21 mouse cellular contexts compared by ENCODE assay signal in genomic region chr7:46676808-46677360, GRCm38 (mm10). TPM values are rescaled to one million over a fixed set of nuclear protein-coding genes. Genes with fewer than 3 reads are reported as not detected.
DNase-seq lines count a peak whose midpoint lies in the region; ATAC-seq lines count a peak whose summit lies in the region.
"Had no signal": no experiment of that assay in that cellular context is flagged by ENCODE, and none has a peak within 500 bp of the region (broad histone marks: within the 10 kb centered on the region; RNA-seq: fewer than 3 reads in every experiment).

No protein-coding gene starts in this region.

- 50% methylated on average over 5 of the region's 5 CpGs for WGBS in hindbrain, embryonic 15.5 days
- WGBS in hindbrain, embryonic 14.5 days: 63% methylated on average over 5 of the region's 5 CpGs
- 54% methylated on average over 5 of the region's 5 CpGs for WGBS in neural tube, embryonic 13.5 days
- 61% methylated on average over 5 of the region's 5 CpGs for WGBS in heart, embryonic 10.5 days

- no peak overlapping the region for H3K9ac ChIP-seq in hindbrain, embryonic 15.5 days
- no peak overlapping the region for H3K9ac ChIP-seq in hindbrain, embryonic 14.5 days
- H3K9ac ChIP-seq in neural tube, embryonic 13.5 days: no peak overlapping the region
- H3K9ac ChIP-seq: forebrain, embryonic 12.5 days; heart, embryonic 12.5 days; intestine, embryonic 15.5 days; limb, embryonic 13.5 days; liver, embryonic 14.5 days had no signal

- H3K27me3 ChIP-seq in hindbrain, embryonic 15.5 days: no peaks in the 10 kb centered on the region
- no peaks in the 10 kb centered on the region for H3K27me3 ChIP-seq in hindbrain, embryonic 14.5 days (ENCODE audit: control insufficient read depth, insufficient read depth, low read length)
- no peaks in the 10 kb centered on the region for H3K27me3 ChIP-seq in neural tube, embryonic 13.5 days
- H3K27me3 ChIP-seq in heart, embryonic 10.5 days (ENCODE audit: insufficient read depth, poor library complexity, severe bottlenecking): no peaks in the 10 kb centered on the region
- H3K27me3 ChIP-seq: forebrain, embryonic 12.5 days; intestine, embryonic 15.5 days; limb, embryonic 13.5 days; Patski had no signal

- DNase-seq in hindbrain, embryonic 14.5 days (ENCODE audit: low spot score): no peak
- no peak for DNase-seq in neural tube, embryonic 10.5 days (ENCODE audit: extremely low spot score, low spot score)
- peak; percentile 79 for DNase-seq in cerebellum, adult 9-11 months
- DNase-seq in heart, embryonic 10.5 days (ENCODE audit: low spot score): no peak
- no peak for DNase-seq in right cerebral cortex, postnatal 36 days (ENCODE audit: low spot score in 2 of 2)
- DNase-seq in frontal cortex, adult 2 months (ENCODE audit: extremely low spot score in 1 of 2, low spot score in 1 of 2): no peak
- DNase-seq: adrenal gland, postnatal 36 days; gastrocnemius, postnatal 25 days; kidney, postnatal 25 days; layer of hippocampus, adult 9-11 months had no signal

- H3K36me3 ChIP-seq in hindbrain, embryonic 15.5 days: no peaks in the 10 kb centered on the region
- no peaks in the 10 kb centered on the region for H3K36me3 ChIP-seq in hindbrain, embryonic 14.5 days (replicated peaks; ENCODE audit: control insufficient read depth, insufficient read depth)
- H3K36me3 ChIP-seq in neural tube, embryonic 13.5 days: no peaks in the 10 kb centered on the region
- no peaks in the 10 kb centered on the region for H3K36me3 ChIP-seq in heart, embryonic 10.5 days
- H3K36me3 ChIP-seq: forebrain, embryonic 12.5 days; heart, embryonic 12.5 days; intestine, embryonic 15.5 days; limb, embryonic 13.5 days had no signal

- H3K27ac ChIP-seq in hindbrain, embryonic 15.5 days (replicated peaks): 0 out of 2 replicates have a peak overlapping the region, but pooled peaks have one; percentile 26
- no peak overlapping the region for H3K27ac ChIP-seq in hindbrain, embryonic 14.5 days
- H3K27ac ChIP-seq in neural tube, embryonic 13.5 days (replicated peaks): no peak overlapping the region; the same call in 1 of the 2 replicates
- H3K27ac ChIP-seq in heart, embryonic 10.5 days: no peak overlapping the region
- H3K27ac ChIP-seq: forebrain, embryonic 12.5 days; intestine, embryonic 15.5 days; limb, embryonic 13.5 days; liver, embryonic 14.5 days had no signal

- no peak overlapping the region for H3K4me2 ChIP-seq in hindbrain, embryonic 15.5 days
- H3K4me2 ChIP-seq in hindbrain, embryonic 14.5 days (replicated peaks): no peak overlapping the region
- no peak overlapping the region for H3K4me2 ChIP-seq in neural tube, embryonic 13.5 days
- H3K4me2 ChIP-seq: forebrain, embryonic 12.5 days; heart, embryonic 12.5 days; intestine, embryonic 15.5 days; limb, embryonic 13.5 days had no signal

- H3K4me3 ChIP-seq in hindbrain, embryonic 15.5 days: no peak overlapping the region
- no peak overlapping the region for H3K4me3 ChIP-seq in hindbrain, embryonic 14.5 days (replicated peaks; ENCODE audit: low read length)
- no peak overlapping the region for H3K4me3 ChIP-seq in neural tube, embryonic 13.5 days
- H3K4me3 ChIP-seq in heart, embryonic 10.5 days: no peak overlapping the region
- H3K4me3 ChIP-seq: forebrain, embryonic 12.5 days; heart, embryonic 12.5 days; intestine, embryonic 15.5 days; limb, embryonic 13.5 days had no signal

- H3K4me1 ChIP-seq in hindbrain, embryonic 15.5 days (replicated peaks): 0 out of 2 replicates have a peak, but pooled peaks cover 3% of the 10 kb centered on the region
- no peaks in the 10 kb centered on the region for H3K4me1 ChIP-seq in hindbrain, embryonic 14.5 days (replicated peaks; ENCODE audit: control insufficient read depth, insufficient read depth, low read length)
- H3K4me1 ChIP-seq in neural tube, embryonic 13.5 days (replicated peaks): 0 out of 2 replicates have a peak, but pooled peaks cover 10% of the 10 kb centered on the region
- peaks cover 7% of the 10 kb centered on the region; the same call in 1 of the 2 replicates for H3K4me1 ChIP-seq in heart, embryonic 10.5 days
- H3K4me1 ChIP-seq: forebrain, embryonic 12.5 days had no signal

- H3K9me3 ChIP-seq in hindbrain, embryonic 15.5 days: no peaks in the 10 kb centered on the region
- H3K9me3 ChIP-seq in hindbrain, embryonic 14.5 days (ENCODE audit: control insufficient read depth, low read length): no peaks in the 10 kb centered on the region
- no peaks in the 10 kb centered on the region for H3K9me3 ChIP-seq in neural tube, embryonic 13.5 days
- no peaks in the 10 kb centered on the region for H3K9me3 ChIP-seq in heart, embryonic 10.5 days
- H3K9me3 ChIP-seq: forebrain, embryonic 12.5 days; heart, embryonic 12.5 days; intestine, embryonic 15.5 days; limb, embryonic 13.5 days had no signal

- ATAC-seq in hindbrain, embryonic 15.5 days (ENCODE audit: low FRiP score, low read depth): peak; percentile 61
- no peak for ATAC-seq in hindbrain, embryonic 14.5 days (ENCODE audit: low FRiP score)
- ATAC-seq in neural tube, embryonic 13.5 days (ENCODE audit: low read depth): peak; percentile 43
- ATAC-seq: activated CD4-positive, CD25-positive, alpha-beta regulatory T cell, adult 4 months; intestine, embryonic 15.5 days; Patski had no signal

RNA-seq across cellular contexts. Expression of gene Tph1, which starts 4.5 kb away (rescaled TPM):
- 0.39 and 0.46 TPM in 2 replicates for polyA plus RNA-seq in hindbrain, embryonic 15.5 days (2015; fragmentation: Nextera tagmentation; extraction: Ambion mirVana)
- polyA plus RNA-seq in hindbrain, embryonic 14.5 days (2014; fragmentation: Nextera tagmentation; extraction: Ambion mirVana): 0.19 and 0.70 TPM in 2 replicates
- polyA plus RNA-seq in neural tube, embryonic 13.5 days (2015; fragmentation: Nextera tagmentation; extraction: Ambion mirVana): 0.60 and 0.83 TPM in 2 replicates
- 0.19 TPM in 1 of 2 replicates, not detected in the other for polyA plus RNA-seq in heart, embryonic 10.5 days (2016; fragmentation: Nextera tagmentation; extraction: Ambion mirVana)
- polyA plus RNA-seq in frontal cortex, adult 2 months (2012; rRNA removed): 0.27 and 0.34 TPM in 2 replicates
- polyA plus RNA-seq: heart, embryonic 12.5 days; liver, embryonic 14.5 days; Patski had no signal

RNA-seq across cellular contexts. Expression of gene Saal1, which starts 33.6 kb away (rescaled TPM):
- 16.1 and 16.8 TPM in 2 replicates for polyA plus RNA-seq in hindbrain, embryonic 15.5 days (2015; fragmentation: Nextera tagmentation; extraction: Ambion mirVana)
- 16.6 and 16.8 TPM in 2 replicates for polyA plus RNA-seq in hindbrain, embryonic 14.5 days (2014; fragmentation: Nextera tagmentation; extraction: Ambion mirVana)
- polyA plus RNA-seq in neural tube, embryonic 13.5 days (2015; fragmentation: Nextera tagmentation; extraction: Ambion mirVana): 14.8 and 15.2 TPM in 2 replicates
- polyA plus RNA-seq in heart, embryonic 10.5 days (2016; fragmentation: Nextera tagmentation; extraction: Ambion mirVana): 18.7 and 26.4 TPM in 2 replicates
- 8.1 and 9.1 TPM in 2 replicates for polyA plus RNA-seq in frontal cortex, adult 2 months (2012; rRNA removed)

RNA-seq across cellular contexts. Expression of gene Sergef, which starts 37.3 kb away (rescaled TPM):
- 42.1 and 43.8 TPM in 2 replicates for polyA plus RNA-seq in hindbrain, embryonic 15.5 days (2015; fragmentation: Nextera tagmentation; extraction: Ambion mirVana)
- 41.1 and 44.1 TPM in 2 replicates for polyA plus RNA-seq in hindbrain, embryonic 14.5 days (2014; fragmentation: Nextera tagmentation; extraction: Ambion mirVana)
- 30.7 and 34.0 TPM in 2 replicates for polyA plus RNA-seq in neural tube, embryonic 13.5 days (2015; fragmentation: Nextera tagmentation; extraction: Ambion mirVana)
- polyA plus RNA-seq in heart, embryonic 10.5 days (2016; fragmentation: Nextera tagmentation; extraction: Ambion mirVana): 12.0 and 12.5 TPM in 2 replicates
- polyA plus RNA-seq in frontal cortex, adult 2 months (2012; rRNA removed): 48.0 and 50.4 TPM in 2 replicates

RNA-seq across cellular contexts. Expression of gene Saa3, which starts 38.6 kb away (rescaled TPM):
- 0.26 and 0.43 TPM in 2 replicates for polyA plus RNA-seq in hindbrain, embryonic 15.5 days (2015; fragmentation: Nextera tagmentation; extraction: Ambion mirVana)
- polyA plus RNA-seq in hindbrain, embryonic 14.5 days (2014; fragmentation: Nextera tagmentation; extraction: Ambion mirVana): 0.08 TPM in 1 of 2 replicates, not detected in the other
- polyA plus RNA-seq in neural tube, embryonic 13.5 days (2015; fragmentation: Nextera tagmentation; extraction: Ambion mirVana): 0.21 and 1.3 TPM in 2 replicates
- polyA plus RNA-seq in heart, embryonic 10.5 days (2016; fragmentation: Nextera tagmentation; extraction: Ambion mirVana): 0.21 TPM in 1 of 2 replicates, not detected in the other
- not detected in 2 replicates for polyA plus RNA-seq in frontal cortex, adult 2 months (2012; rRNA removed)
- polyA plus RNA-seq: activated CD4-positive, CD25-positive, alpha-beta regulatory T cell, adult 4 months; forebrain, embryonic 12.5 days had no signal

RNA-seq across cellular contexts. Expression of gene Saa4, which starts 55.5 kb away (rescaled TPM):
- not detected in 2 replicates for polyA plus RNA-seq in hindbrain, embryonic 15.5 days (2015; fragmentation: Nextera tagmentation; extraction: Ambion mirVana)
- polyA plus RNA-seq in hindbrain, embryonic 14.5 days (2014; fragmentation: Nextera tagmentation; extraction: Ambion mirVana): not detected in 2 replicates
- not detected in 2 replicates for polyA plus RNA-seq in neural tube, embryonic 13.5 days (2015; fragmentation: Nextera tagmentation; extraction: Ambion mirVana)
- 0.14 TPM in 1 of 2 replicates, not detected in the other for polyA plus RNA-seq in heart, embryonic 10.5 days (2016; fragmentation: Nextera tagmentation; extraction: Ambion mirVana)
- not detected in 2 replicates for polyA plus RNA-seq in frontal cortex, adult 2 months (2012; rRNA removed)
- polyA plus RNA-seq: activated CD4-positive, CD25-positive, alpha-beta regulatory T cell, adult 4 months; forebrain, embryonic 12.5 days; heart, embryonic 12.5 days; limb, embryonic 13.5 days; lung, embryonic 16.5 days; Patski; urinary bladder, adult 2 months had no signal
